Mouse (Mus musculus) liver, postnatal 0 days (tissue): ENCODE data around the gene Pramel4. TPM values are rescaled to one million over a fixed set of nuclear protein-coding genes. Genes with fewer than 3 reads are reported as not detected.
"Not testable (repeated sequence)": the region's sequence is repeated elsewhere in the genome, so short reads cannot be mapped to it uniquely, and the experiment has no call there.

ENCODE experiments used
- ATAC-seq: fragments of 200-750 bp; cut with Nextera tagmentation; 2 replicates; pipeline ENCODE4 v1.8.0; 2017; ENCODE audit warnings: mild to moderate bottlenecking, moderate library complexity
- DNase-seq: peaks from one replicate; pipeline ENCODE4 v3.0.0-alpha.2; 2016
- H3K27ac ChIP-seq: fragments of 300-500 bp; sonication (generic); 2 replicates; pipeline ENCODE4 v1.5.1; 2014; ENCODE audit warnings: antibody characterized with exemption, moderate library complexity, mild to moderate bottlenecking, low read depth
- H3K27me3 ChIP-seq: fragments of 300-500 bp; sonication (generic); 2 replicates; pipeline ENCODE4 v1.6.1; 2014; ENCODE audit warnings: low read length, control low read depth, mixed read lengths; ENCODE audit not compliant: insufficient read depth
- H3K36me3 ChIP-seq: fragments of 300-500 bp; sonication (generic); replicated peaks from 2 replicates; pipeline ENCODE4 v1.6.1; 2014; ENCODE audit warnings: mild to moderate bottlenecking, control low read depth, low read length, moderate library complexity, mixed read lengths; ENCODE audit not compliant: insufficient read depth
- H3K4me1 ChIP-seq: fragments of 300-500 bp; sonication (generic); 2 replicates; pipeline ENCODE4 v1.6.1; 2014; ENCODE audit warnings: antibody characterized with exemption, mild to moderate bottlenecking, control low read depth; ENCODE audit not compliant: insufficient read depth
- H3K4me2 ChIP-seq: fragments of 300-500 bp; sonication (generic); 2 replicates; pipeline ENCODE4 v1.6.1; 2014; ENCODE audit warnings: low read depth, mild to moderate bottlenecking, low read length, moderate library complexity, mixed read lengths
- H3K4me3 ChIP-seq: fragments of 300-500 bp; sonication (generic); 2 replicates; pipeline ENCODE4 v1.5.1; 2014; ENCODE audit warnings: low read depth, low read length
- H3K9ac ChIP-seq: fragments of 300-500 bp; sonication (generic); replicated peaks from 2 replicates; pipeline ENCODE4 v1.6.1; 2014; ENCODE audit warnings: mild to moderate bottlenecking, moderate library complexity
- H3K9me3 ChIP-seq: fragments of 300-500 bp; sonication (generic); 2 replicates; pipeline ENCODE4 v1.6.1; 2016; ENCODE audit warnings: mild to moderate bottlenecking, control low read depth, low read length, mixed read lengths
- WGBS: fragments of 180-500 bp; shearing (Covaris S2); extraction: QIAGEN DNeasy Blood & Tissue Kit; methylation state at CpG from one replicate; pipeline ENCODE4 v1.1.7; 2014; ENCODE audit not compliant: insufficient replicate concordance; 5-methylcytosine and 5-hydroxymethylcytosine counted together
- polyA plus RNA-seq: library from polyadenylated mRNA; unstranded; fragments of >200 nt; fragmentation: Nextera tagmentation; extraction: Ambion mirVana; gene quantifications from 2 replicates; pipeline ENCODE4 v1.2.1, GENCODE M21; 2015

Gene Pramel4
- polyA plus RNA-seq, result not detected in 2 replicates

DNA sequence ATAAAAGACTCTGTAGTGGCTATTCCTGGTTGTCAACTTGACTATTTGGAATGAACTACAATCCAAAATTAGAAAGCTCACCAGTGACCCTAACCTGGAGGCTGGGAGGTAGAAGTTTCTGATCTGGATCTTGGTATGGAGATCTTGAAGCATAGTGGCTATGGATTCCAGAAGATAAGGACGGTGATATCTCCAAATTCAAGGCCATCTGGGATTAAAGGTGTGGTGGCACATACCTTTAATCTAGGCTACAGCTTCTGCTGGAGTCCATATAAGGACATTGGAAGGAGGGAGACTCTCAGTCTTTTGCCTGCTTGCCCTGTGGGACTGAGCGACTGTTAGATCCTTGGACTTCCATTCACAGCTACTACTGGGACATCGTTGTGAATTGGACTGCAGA is at the start of gene Pramel4:
TSS of gene Pramel4 (plus strand) at position 301 of the 400 bp plus-strand sequence.
- not testable (repeated sequence) for H3K27ac ChIP-seq, ATAC-seq
- 84% methylated on average over 3 of the region's 3 CpGs for WGBS

DNA sequence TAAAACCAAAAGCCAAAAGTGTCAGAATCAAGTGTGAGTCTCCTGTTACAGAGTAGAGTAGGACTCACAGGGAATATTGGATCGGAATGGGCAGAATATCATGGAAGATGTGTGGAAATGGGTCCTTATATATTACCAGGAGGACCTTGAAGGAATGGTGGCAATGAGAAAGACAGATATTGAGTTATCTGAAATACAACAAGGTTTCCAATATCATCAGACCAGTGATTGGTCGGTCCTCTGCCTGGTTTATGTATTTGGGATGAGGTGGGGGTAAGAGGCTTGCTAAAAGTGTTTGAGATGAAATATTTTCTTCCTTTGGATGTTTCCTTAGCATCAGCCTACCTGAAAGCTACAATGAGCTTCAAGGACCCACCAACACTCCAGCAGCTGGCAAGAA is 47.2 kb downstream of the Pramel4 start, which contains the start of gene Gm13102:
TSS of gene Gm13102 (plus strand) at position 301 of the 400 bp plus-strand sequence.
- WGBS, result no CpG with 5 or more reads among the region's 2 CpGs
- H3K9ac ChIP-seq, H3K4me2 ChIP-seq, ATAC-seq, H3K27me3 ChIP-seq, DNase-seq, H3K9me3 ChIP-seq, H3K4me3 ChIP-seq, H3K4me1 ChIP-seq, H3K27ac ChIP-seq, H3K36me3 ChIP-seq: not testable (repeated sequence)

More for the DNA sequence above, at the start of gene Pramel4:
- H3K36me3 ChIP-seq, H3K9me3 ChIP-seq, DNase-seq, H3K4me2 ChIP-seq, H3K27me3 ChIP-seq, H3K9ac ChIP-seq, H3K4me1 ChIP-seq, H3K4me3 ChIP-seq: not testable (repeated sequence)

Other genes starting within 250 kb of the Pramel4 start
- gene Gm13084, start 243.0 kb upstream of the Pramel4 start, polyA plus RNA-seq, result not detected in 2 replicates
- not detected in 2 replicates for gene Gm13103, start 212.6 kb upstream of the Pramel4 start, polyA plus RNA-seq
- not detected in 2 replicates for gene Pramef6, start 158.7 kb upstream of the Pramel4 start, polyA plus RNA-seq
- not detected in 2 replicates for gene Pramef25, start 108.1 kb upstream of the Pramel4 start, polyA plus RNA-seq
- gene Gm13101, start 92.2 kb upstream of the Pramel4 start, polyA plus RNA-seq, result not detected in 2 replicates
- gene Pramef17, start 64.8 kb upstream of the Pramel4 start, polyA plus RNA-seq, result not detected in 2 replicates
- not detected in 2 replicates for gene Gm13102, start 47.3 kb downstream of the Pramel4 start, polyA plus RNA-seq
- gene Oog3, start 103.5 kb downstream of the Pramel4 start, polyA plus RNA-seq, result not detected in 2 replicates
- not detected in 2 replicates for gene Oog2, start 131.6 kb downstream of the Pramel4 start, polyA plus RNA-seq
- not detected in 2 replicates for gene C87977, start 154.2 kb downstream of the Pramel4 start, polyA plus RNA-seq
- not detected in 2 replicates for gene Pramel5, start 221.4 kb downstream of the Pramel4 start, polyA plus RNA-seq